Mouse (Mus musculus): Measurements from ENCODE around the gene Dnajc3. TPM values are rescaled to one million over a fixed set of nuclear protein-coding genes. Genes with fewer than 3 reads are reported as not detected.

Dnajc3 gene
- polyA plus RNA-seq, 1 experiment from 2014 or later: 44.1 TPM

GRCm38 (mm10) chr14:119025889-119026288, 88.1 kb downstream of the Dnajc3 start:
- ATAC-seq (ENCODE audit: insufficient number of reproducible peaks, low FRiP score, low TSS enrichment, low read depth): no peak
- Histone ChIP-seq H3K4me3 (no peak overlapping the region), H3K36me3 (peaks cover 18% of the 10 kb centered on the region), H3K27me3 (no peaks in the 10 kb centered on the region), H3K4me1 (no peaks in the 10 kb centered on the region), H3K4me2 (no peak overlapping the region), H3K9ac (no peak overlapping the region), H3K27ac (no peak overlapping the region), H3K9me3 (no peaks in the 10 kb centered on the region)
- 72% methylated on average over 5 of the region's 5 CpGs for WGBS

- no peak for ATAC-seq (ENCODE audit: insufficient number of reproducible peaks, low FRiP score, low TSS enrichment, low read depth)
- Histone ChIP-seq H3K9ac (no peak overlapping the region), H3K36me3 (peaks cover 28% of the 10 kb centered on the region), H3K4me3 (no peak overlapping the region), H3K27ac (no peak overlapping the region), H3K4me2 (no peak overlapping the region), H3K4me1 (no peaks in the 10 kb centered on the region), H3K9me3 (no peaks in the 10 kb centered on the region), H3K27me3 (no peaks in the 10 kb centered on the region)
- 41% methylated on average over 4 of the region's 4 CpGs for WGBS
These were observed 89.4 kb downstream of the Dnajc3 start for GRCm38 (mm10) chr14:119027130-119027529.

GRCm38 (mm10) chr14:119027675-119028253, 90.0 kb downstream of the Dnajc3 start:
- Histone ChIP-seq H3K36me3 (peaks cover 28% of the 10 kb centered on the region), H3K27me3 (no peaks in the 10 kb centered on the region), H3K4me2 (no peak overlapping the region), H3K9me3 (no peaks in the 10 kb centered on the region), H3K9ac (no peak overlapping the region), H3K4me1 (no peaks in the 10 kb centered on the region), H3K4me3 (no peak overlapping the region), H3K27ac (no peak overlapping the region)
- ATAC-seq (ENCODE audit: insufficient number of reproducible peaks, low FRiP score, low TSS enrichment, low read depth): no peak
- WGBS: 74% methylated on average over 2 of the region's 2 CpGs

Other genes starting within 250 kb of the Dnajc3 start
- 1.4 and 1.8 TPM in 2 replicates for gene Abcc4, start 231.8 kb upstream of the Dnajc3 start, polyA plus RNA-seq (2015; fragmentation: Nextera tagmentation; extraction: Ambion mirVana)
- gene Cldn10, start 150.1 kb upstream of the Dnajc3 start, polyA plus RNA-seq (2015; fragmentation: Nextera tagmentation; extraction: Ambion mirVana): 1.4 and 2.3 TPM in 2 replicates
- 13.2 and 19.1 TPM in 2 replicates for gene Dzip1, start 12.5 kb upstream of the Dnajc3 start, polyA plus RNA-seq (2015; fragmentation: Nextera tagmentation; extraction: Ambion mirVana)
- 10.5 and 10.9 TPM in 2 replicates for gene Uggt2, start 161.5 kb downstream of the Dnajc3 start, polyA plus RNA-seq (2015; fragmentation: Nextera tagmentation; extraction: Ambion mirVana)
- 0.24 and 0.26 TPM in 2 replicates for gene Hs6st3, start 200.4 kb downstream of the Dnajc3 start, polyA plus RNA-seq (2015; fragmentation: Nextera tagmentation; extraction: Ambion mirVana)